Mouse (Mus musculus) right cerebral cortex, postnatal 4 days (tissue): ENCODE results near the gene Nav3.
A peak's percentile ranks its signal among the peaks of the same experiment; 100 is the strongest.
"Not testable (repeated sequence)": the region's sequence is repeated elsewhere in the genome, so short reads cannot be mapped to it uniquely, and the experiment has no call there.

Source experiments
- DNase-seq: peaks from one replicate; pipeline ENCODE4 v3.0.0-alpha.2; 2022

Nav3 gene

DNA sequence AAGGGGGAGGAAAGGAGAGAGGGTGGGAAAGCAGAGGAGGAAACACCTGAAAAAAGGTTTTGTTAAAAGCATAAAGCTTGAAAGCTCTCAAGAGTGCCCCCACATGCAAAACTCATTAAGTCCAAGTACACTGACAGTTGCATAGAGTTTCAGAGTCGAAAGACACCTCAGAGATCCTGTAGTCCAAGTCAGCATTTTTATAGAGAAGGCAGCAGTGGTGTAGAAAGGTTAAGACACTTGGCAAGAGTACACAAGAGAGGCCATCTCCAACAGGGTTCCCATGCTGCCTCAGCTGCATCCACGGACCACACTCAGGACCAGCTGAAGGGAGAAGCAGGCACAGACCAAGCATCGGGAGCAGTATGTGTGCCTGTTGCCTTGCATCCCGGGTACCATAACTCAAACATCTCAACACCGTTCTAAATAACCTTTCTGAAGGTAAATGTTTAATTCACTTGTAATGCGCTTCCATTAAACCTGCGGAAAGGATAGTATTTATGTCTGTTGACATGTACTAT is 421.4 kb downstream of the Nav3 start:
- DNase-seq, result no peak

DNA sequence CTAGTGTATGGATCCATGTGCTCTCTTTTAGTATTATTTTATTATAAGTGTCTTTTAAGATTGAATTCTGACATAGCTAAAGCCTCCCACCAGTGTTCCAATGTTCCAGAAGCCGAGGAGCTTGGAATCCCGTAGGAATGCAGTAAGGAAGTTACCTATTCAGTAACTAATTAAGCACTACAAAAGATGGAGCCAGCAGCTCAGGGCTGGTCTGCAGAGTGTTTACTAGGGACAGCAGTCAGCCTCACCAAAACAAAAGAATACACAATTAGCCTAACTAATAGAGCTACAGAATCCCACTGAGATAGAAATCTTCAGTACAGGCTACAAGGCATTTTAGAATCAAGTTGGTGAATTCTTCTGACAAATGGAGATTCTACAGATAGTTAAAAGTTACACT is 431.1 kb downstream of the Nav3 start:
- not testable (repeated sequence) for DNase-seq

DNA sequence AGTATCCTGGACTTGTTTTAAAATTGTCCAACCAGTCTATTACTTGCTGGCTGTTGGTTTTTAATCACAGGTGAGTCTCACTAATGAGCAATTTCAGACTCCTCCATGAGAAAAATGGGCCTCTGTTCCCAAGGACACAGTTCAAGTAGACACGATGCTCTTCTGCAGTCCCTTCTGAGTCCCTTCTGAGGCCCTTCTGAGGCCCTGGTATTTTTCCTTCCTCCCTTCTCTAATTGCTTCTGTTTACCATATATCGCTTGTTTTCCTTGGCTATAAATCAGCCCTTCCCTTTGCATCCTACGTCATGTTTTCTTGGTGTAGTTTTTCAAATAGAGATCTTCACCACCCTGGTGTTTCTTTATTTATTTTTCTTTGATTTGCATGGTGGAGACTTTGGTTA is 433.9 kb downstream of the Nav3 start:
- no peak for DNase-seq

GRCm38 (mm10) chr10:110019266-110019866 is 436.6 kb downstream of the Nav3 start:
- DNase-seq, result no peak

GRCm38 (mm10) chr10:110001328-110001727 is 454.7 kb downstream of the Nav3 start:
- DNase-seq, result not testable (repeated sequence)

GRCm38 (mm10) chr10:110000755-110001247 is 455.2 kb downstream of the Nav3 start:
- DNase-seq, result no peak

- DNase-seq, result no peak
Measured at GRCm38 (mm10) chr10:109999904-110000303, 456.1 kb downstream of the Nav3 start.

GRCm38 (mm10) chr10:109994302-109994701 is 461.7 kb downstream of the Nav3 start:
- DNase-seq, result no peak

DNA sequence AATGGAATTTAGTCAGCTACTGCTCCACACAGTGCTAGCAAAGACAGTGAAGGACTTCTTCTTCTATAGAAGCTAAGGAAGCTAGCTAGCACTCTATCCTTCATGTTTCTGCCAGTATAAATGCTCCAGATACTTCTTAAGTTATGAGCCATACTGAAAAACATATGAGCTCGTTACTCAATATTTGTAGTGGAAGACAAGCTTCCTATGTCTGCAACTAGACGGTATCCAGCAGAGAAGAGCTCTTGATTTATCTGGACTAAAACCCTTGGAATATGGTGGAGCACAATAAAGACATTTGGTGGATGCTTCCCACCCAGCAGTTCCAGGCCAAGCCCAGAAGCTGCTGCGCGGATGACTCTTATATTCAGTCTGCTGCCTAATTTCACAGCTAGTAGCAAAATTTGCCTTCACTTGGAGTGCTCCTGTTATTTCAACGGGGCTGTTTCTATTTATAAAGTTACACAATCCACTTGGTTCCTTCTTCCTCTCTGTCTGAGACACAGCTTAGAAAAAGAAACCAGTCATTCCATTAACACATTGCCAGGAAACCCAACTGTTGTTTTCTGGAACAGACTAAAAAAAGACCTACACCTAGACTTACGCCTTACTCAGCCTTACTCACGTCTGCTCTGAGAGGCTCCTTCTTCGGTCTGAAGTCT is 470.0 kb downstream of the Nav3 start:
- no peak for DNase-seq

DNA sequence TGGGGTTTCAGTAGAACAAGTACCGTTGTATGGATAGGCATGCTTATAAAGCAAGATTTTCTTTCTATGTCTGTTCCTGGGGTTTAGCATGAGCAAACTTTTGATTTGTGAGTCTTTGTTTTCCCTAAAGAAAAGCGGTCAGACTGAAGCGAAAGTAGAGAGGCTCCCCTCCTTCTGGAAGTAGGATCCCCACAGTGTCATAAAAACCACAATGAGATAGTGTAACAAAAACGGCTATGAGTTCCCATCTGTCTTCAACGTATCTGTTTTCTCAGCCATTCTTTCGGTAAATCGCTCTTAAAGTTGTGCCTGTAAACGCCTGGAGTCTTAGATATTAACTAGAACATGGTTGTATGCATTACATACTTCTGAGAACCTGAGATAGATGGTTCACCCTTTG is 479.7 kb downstream of the Nav3 start:
- no peak for DNase-seq

DNA sequence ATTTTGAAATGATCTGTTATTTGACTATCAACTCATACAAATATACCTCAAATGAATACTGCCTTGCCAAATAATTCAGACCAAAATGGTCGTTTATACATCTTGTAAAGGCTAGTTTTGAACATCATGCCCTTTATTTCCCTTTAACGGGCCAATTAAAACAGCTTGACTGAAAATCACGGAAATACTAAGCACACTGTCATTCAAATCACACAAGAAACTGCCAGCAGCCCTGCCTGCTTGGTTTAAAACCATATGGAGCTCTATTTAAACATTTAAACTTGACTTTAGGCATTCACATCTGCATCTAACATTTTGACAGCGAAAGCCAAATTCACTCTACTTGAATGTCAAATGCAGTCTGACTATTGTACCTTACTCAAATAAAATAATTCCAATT is 481.8 kb downstream of the Nav3 start:
- no peak for DNase-seq

GRCm38 (mm10) chr10:109973483-109973882 is 482.5 kb downstream of the Nav3 start:
- DNase-seq, result no peak

DNA sequence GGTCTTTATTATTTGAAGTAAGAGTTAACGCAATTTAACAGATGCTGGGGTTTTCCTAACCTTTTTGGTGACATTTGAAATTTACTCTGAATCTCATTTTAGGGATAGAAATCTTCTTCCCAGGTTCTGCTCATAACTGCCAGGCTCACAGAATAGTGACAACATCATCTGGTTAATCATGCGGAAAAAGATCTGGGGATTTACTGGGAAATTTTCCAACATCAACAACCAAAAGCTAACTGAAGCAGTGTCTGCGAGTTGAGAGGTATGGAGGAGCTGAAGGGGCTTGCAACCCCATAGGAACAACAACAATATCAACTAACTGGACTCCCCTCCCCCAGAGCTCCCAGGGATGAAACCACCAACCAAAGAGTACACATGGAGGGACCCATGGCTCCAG is 505.7 kb downstream of the Nav3 start:
- DNase-seq, result no peak

- DNase-seq, result no peak
Measured at GRCm38 (mm10) chr10:109929319-109929622, 526.7 kb downstream of the Nav3 start.

GRCm38 (mm10) chr10:109928547-109929318 is 527.3 kb downstream of the Nav3 start:
- no peak for DNase-seq

DNA sequence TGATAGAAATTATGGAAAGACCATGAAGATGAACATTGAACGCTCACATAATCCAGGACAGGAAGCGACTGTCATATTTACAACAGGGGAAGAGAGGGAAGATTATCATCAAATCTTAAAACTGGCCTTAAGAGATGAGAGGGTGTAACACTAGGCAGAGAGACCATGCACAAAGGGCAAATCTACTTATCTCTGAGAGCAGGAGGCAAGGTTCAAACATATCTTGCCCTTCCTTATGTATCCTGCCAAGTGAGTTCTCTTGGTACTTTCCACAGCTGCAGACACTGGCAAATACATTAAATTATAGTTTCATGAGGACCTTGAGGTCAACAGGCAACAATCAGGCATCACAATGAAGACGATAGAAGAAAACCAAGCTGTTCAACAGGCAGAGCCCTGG is 529.9 kb downstream of the Nav3 start:
- DNase-seq, result no peak

- no peak for DNase-seq
Measured at GRCm38 (mm10) chr10:109924136-109924535, 531.9 kb downstream of the Nav3 start.

GRCm38 (mm10) chr10:109921368-109921767 is 534.6 kb downstream of the Nav3 start:
- peak; percentile 38 for DNase-seq

DNA sequence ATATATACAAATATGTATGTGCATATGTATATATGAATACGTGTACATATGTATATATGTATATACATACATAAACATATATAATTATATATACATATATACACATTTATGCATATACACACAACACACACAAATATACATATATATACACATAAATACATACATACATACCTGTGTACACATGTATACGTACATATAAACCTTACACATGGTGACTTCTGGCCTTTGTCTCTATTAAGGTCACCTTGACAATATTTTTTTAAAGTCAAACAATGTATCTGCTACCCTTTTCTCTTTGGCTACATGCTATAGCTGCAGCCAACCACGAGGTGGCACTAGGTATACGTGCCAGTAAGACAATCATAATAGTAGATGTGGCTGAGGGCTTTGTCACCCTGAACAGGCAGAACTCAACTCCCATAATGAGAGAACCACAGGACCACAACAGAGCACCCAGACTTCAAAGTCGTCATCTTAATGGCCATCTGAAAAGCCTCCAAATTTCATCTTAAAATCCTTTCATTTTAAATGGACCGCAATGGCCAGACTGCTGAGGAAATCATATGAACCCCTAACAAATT is 535.3 kb downstream of the Nav3 start:
- peak; percentile 62 for DNase-seq

DNA sequence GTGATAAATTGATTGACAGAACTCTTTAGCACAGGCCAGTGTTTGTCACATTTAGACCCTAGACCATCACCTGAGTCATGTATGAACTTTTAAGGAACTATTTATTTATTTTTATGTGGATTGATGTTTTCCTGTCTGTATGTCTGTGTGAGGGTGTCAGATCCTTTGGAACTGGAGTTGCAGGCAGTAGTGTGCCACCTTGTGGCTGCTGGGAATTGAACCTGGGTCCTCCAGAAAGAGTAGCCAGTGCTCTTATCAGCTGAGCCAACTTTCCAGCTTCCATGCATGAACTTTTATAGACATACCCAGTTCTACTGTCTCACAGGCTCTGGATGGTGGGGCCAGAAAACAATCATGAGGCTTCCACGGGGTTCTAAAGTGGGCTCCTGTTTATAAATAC is 536.5 kb downstream of the Nav3 start:
- no peak for DNase-seq

DNA sequence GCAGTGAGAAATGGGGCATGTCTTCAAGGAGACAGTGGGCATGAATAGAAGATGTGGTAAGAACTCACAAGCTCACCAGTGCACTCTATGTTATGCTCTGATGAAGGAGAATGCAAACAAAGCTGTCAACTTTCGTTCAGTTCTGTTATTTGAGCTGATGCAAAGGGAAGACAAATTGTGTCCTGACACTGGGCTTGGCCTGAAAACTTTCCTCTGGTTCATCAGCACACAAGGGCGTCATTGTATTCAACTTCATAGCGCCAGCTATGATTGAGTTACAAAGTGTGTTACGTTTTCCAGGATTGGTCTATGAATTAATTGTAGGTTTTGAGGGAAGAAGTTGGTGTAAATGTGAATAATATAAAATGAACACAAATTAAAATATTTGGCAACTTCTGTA is 548.8 kb downstream of the Nav3 start:
- no peak for DNase-seq

DNA sequence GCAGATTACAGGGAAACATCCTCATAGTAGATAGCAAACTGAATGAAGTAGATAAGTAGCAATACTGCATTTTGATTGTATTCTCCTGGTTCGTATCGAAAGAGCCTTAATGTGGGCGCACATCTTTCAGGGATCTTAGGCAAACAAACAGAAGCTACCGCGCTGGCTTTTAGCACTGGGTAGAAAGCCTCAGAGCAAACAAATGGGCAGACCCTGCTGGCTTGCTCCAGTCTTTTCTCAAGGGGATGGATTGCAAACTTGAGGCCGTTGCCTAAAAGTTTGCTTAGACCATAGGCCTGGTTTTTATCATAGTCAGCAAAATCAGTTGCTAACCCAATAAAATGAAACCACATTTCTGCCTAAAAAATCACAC is 549.6 kb downstream of the Nav3 start:
- no peak for DNase-seq

- DNase-seq, result no peak
Measured at GRCm38 (mm10) chr10:109905649-109906412, 550.2 kb downstream of the Nav3 start.
